Comparison of ENCODE assay signal across 14 mouse cellular contexts in the genomic region with DNA sequence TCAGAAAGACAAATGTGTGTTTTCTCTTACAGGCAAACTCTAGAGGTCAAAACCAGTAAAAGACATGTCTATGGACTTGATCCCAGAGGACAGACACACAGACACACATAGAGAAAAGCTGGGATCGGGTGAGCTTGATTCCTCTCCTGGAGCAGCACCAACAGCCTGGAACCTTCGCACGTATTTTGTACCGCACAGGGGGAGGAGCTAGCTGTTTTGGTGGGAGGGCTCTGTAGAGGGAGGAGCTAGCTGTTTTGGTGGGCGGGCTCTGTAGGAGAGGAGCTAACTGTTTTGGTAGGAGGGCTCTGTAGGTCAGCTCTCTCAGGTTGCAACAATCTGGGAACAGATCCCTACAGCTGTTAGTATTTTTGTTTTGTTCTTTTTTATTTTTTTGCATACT.
"Had no signal": no experiment of that assay in that cellular context is flagged by ENCODE, and none has a peak within 500 bp of the region (broad histone marks: within the 10 kb centered on the region; RNA-seq: fewer than 3 reads in every experiment).

No protein-coding gene starts in this region.

- ATAC-seq: midbrain, embryonic 16.5 days had no signal

- H3K4me1 ChIP-seq: midbrain, embryonic 10.5 days had no signal

- DNase-seq: kidney, adult 18-20 months; kidney, postnatal 14 days; lung, adult 2 months; lung, postnatal 36 days; retina, postnatal 1 day; right cerebral cortex, postnatal 4 days; thymus, postnatal 25 days had no signal

- H3K9me3 ChIP-seq: kidney, embryonic 15.5 days; limb, embryonic 10.5 days; midbrain, embryonic 10.5 days had no signal

- H3K27ac ChIP-seq: kidney, embryonic 15.5 days; limb, embryonic 10.5 days; liver, embryonic 14.5 days; midbrain, embryonic 10.5 days; neural tube, embryonic 13.5 days; stomach, postnatal 0 days had no signal

- H3K9ac ChIP-seq: kidney, embryonic 15.5 days; liver, embryonic 14.5 days; neural tube, embryonic 13.5 days had no signal

- H3K27me3 ChIP-seq: kidney, embryonic 15.5 days; neural tube, embryonic 13.5 days had no signal

- H3K4me2 ChIP-seq: kidney, embryonic 15.5 days; neural tube, embryonic 13.5 days had no signal

- H3K36me3 ChIP-seq: kidney, embryonic 15.5 days; limb, embryonic 10.5 days; midbrain, embryonic 10.5 days had no signal

- H3K4me3 ChIP-seq: kidney, embryonic 15.5 days; limb, embryonic 10.5 days; midbrain, embryonic 10.5 days; neural tube, embryonic 13.5 days had no signal
